Mouse (Mus musculus) heart, postnatal 14 days (tissue): Measurements from ENCODE around the gene Ambra1. TPM values are rescaled to one million over a fixed set of nuclear protein-coding genes. Genes with fewer than 3 reads are reported as not detected.
"Not testable (repeated sequence)": the region's sequence is repeated elsewhere in the genome, so short reads cannot be mapped to it uniquely, and the experiment has no call there.

Source experiments
- DNase-seq, 2 experiments: peaks; one replicate each; pipeline ENCODE4 v3.0.0; 2021 to 2022
- intact Hi-C: fragments of 180-260 bp; cut with DNase I; formaldehyde crosslinking; loops from one replicate; pipeline ENCODE4 v1.15.1; 2025
- long read RNA-seq, 2 experiments: library from polyadenylated mRNA; stranded (forward); transcript quantifications; one replicate each; pipeline ENCODE4 v2.0.0; 2021
- total RNA-seq, 2 experiments: library from RNA; stranded (reverse); gene quantifications; 2 replicates each; pipeline ENCODE4 v1.2.3; 2021

Ambra1 gene
- 10 to 100 TPM; 19.4 to 19.6 TPM for total RNA-seq
- long read RNA-seq, experiment 1, full-length matches to known transcripts, result 3 of 4 reads
- long read RNA-seq, experiment 1, partial matches to known transcripts, result 1 of 4 reads
- long read RNA-seq, experiment 1, other reads (novel, unspliced or antisense), result 0 of 4 reads
- long read RNA-seq, experiment 2, full-length matches to known transcripts, result 4 of 10 reads
- long read RNA-seq, experiment 2, partial matches to known transcripts, result 2 of 10 reads
- long read RNA-seq, experiment 2, other reads (novel, unspliced or antisense), result 4 of 10 reads

DNA sequence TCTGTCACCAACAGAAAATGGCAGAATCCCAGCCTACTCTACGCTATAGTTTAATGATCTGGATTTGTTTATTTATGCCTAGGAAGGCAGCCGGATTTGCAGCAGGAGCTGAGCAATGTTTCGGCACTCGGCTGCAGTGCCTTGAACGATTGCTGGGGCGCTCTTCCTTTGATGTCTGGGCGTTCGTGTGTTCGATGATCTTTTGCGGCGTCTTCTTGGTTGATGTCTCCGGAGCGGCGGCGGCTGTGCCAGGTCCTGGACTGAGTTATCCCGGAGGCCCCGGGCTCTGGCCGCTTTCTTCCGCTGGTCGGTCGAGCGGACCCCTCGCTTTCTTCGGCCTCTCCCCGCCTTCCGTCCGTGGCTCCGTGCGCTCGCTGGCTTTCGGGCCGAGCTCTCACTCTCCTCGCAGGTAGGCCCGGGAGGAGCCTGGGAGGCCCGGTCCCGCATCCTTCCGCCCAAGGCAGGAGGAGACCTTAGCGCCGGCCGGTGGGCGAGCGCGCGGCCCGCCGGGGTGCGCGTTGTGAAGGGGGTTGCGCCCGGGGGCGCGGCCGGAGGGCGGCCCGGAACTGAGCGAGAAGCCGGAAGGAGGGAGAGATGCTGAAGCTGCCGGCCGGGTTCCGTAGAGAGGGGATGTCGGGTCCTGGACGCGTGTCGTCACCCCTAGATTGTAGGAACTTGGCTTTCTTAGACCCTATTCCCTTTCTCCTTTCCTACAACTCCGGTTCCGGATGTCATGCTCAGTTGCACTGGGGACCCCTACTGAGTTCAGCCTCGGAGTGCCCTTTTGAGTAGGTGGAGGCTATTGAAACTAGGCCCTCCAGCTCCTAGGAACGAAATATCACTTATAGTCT, at the start of gene Ambra1:
Gene Ambra1, plus strand, starts transcription at position 164 of the 851 bp plus-strand sequence.
- intact Hi-C loops, result no loop called here
- peak; percentile 88 to 89 for DNase-seq

GRCm38 (mm10) chr2:91682850-91683249, 47.1 kb upstream of the Ambra1 start:
- intact Hi-C loops, result no loop called here

GRCm38 (mm10) chr2:91683919-91684318, 46.0 kb upstream of the Ambra1 start:
- intact Hi-C loops, result no loop called here
- no peak for DNase-seq

More at GRCm38 (mm10) chr2:91682850-91683249, 47.1 kb upstream of the Ambra1 start:
- peak; percentile 34 to 68 for DNase-seq

GRCm38 (mm10) chr2:91689452-91689851, 40.5 kb upstream of the Ambra1 start:
- DNase-seq, result peak; percentile 64 to 80
- intact Hi-C loops, result no loop called here

DNA sequence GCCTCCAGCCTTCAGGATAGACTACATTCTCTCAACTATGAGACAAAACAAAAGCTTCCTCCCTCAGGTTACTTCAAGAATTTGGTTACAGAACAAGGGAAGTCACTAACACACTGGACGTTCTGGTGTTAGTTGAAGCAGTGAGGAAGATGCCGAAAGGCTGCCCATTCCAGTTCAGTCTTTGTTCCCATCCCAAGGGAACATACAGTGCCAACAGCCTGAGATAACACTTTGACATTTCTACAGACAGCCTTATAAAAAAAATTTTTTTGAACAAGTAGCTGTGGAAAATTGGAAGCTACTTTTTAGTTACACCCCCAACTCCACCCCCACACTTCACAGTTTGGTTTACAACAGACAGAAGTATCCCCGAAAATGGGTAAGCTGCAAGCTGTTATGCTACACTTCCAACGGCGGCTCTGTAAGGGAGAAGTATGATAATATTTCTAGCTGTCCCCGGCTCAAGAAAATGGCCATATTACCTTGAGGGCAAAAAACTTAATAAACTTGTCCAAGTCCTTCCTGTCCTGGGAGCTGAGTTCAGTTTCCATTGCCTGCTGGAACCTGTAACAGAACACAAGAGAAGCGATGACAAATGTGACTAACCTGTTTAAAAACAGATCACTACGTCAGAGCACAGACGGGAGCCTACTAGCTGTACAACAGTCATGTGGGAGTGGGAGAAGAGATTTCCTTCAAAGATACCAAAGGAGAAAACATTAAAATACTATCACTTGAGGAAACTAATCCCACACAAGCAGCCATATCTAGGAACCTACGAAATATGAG, 34.3 kb upstream of the Ambra1 start:
- peak in 1 of 2 experiments; percentile 11 for DNase-seq
- intact Hi-C loops, result no loop called here

DNA sequence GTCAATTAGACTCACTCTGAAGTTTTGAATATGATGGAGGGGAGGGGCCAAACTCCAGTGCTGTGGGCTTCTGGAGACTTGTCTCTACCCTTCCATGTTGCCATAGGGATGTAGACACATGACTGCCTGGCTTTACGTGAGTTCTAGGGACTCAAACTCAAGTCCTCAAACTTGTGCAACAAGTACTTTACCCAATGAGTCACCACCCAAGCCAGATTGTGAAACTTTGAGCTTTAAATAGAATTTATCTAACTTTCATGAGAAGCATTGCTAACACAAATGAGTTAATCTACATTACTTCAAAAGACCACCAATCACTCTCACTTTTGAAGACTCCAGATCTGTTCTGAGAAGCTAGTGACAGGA, 33.7 kb upstream of the Ambra1 start:
- no peak for DNase-seq
- intact Hi-C loops, result no loop called here

GRCm38 (mm10) chr2:91699225-91699624, 30.7 kb upstream of the Ambra1 start:
- DNase-seq, result no peak

DNA sequence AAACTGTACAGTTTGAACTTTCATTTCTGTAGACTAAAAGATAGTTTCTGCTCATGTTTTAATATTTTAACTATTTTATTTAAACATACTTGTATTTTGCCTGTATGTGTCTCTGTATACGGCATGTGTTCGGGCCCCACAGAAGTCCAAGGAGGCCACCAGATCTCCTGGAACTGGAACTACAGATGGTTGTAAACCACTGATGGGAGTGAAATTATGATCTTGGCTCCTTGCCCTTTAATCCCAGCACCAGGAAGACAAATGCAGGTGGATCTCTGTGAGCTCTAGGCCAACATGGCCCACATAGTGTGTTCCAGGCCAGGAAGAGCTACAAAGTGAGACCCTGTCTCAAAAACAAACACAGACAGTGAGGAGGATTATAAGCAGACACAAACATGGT, 28.6 kb upstream of the Ambra1 start:
- DNase-seq, result no peak
- intact Hi-C loops, result no loop called here

More at GRCm38 (mm10) chr2:91699225-91699624, 30.7 kb upstream of the Ambra1 start:
- intact Hi-C loops, result no loop called here

DNA sequence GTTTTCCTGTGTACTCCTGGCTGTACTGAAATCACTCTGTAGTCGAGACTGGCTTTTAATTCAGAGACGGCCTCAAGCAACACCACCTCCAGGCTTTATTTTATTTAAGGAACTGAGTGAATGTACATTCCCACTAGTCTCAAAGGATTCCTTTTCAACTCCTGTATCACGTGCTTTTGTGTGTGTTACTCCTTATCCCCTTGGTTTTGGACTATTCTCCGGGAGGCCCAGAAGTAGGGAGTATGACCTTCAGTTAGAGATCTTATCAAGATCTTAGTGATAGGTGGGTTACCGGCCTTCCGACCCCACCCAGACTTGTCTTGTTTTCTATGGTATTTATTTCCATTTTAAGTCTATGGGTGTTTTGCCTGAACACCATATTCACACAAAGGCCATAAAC, 24.2 kb upstream of the Ambra1 start:
- DNase-seq, result no peak
- intact Hi-C loops, result no loop called here

DNA sequence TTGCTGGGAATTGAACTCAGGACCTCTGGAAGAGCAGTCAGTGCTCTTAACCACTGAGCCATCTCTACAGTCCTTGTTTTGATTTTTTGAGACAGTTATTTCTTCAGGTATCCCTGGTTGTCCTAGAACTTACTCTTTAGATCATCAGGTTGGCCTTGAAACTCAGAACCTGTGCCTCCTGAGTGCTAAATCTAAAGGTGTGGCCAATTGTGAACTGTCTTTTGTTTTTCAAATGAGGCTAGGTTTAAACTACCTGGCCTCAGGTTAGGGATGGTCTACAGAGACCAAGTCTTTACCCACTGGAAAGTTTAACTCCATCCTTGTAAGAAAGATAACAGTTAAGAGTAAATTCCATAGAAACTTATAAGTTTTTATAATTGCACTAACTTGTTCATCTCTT, 23.5 kb upstream of the Ambra1 start:
- no peak for DNase-seq
- intact Hi-C loops, result no loop called here

DNA sequence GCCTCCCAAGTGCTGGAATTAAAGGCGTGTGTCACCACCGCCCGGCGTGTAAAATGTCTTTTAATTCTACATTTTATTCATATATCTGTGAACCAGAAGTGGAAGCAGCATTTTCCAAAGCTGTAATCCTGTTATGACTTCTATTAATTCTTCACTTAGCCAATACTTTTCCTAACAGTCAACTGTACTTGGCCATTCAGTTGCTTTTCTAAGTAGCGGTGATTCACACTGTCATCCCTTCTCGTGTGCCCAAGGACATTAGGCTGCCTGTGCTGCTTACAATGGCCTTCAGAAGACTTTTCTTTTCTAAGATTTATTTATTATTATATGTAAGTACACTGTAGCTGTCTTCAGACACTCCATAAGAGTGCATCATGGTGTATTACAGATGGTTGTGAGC, 21.6 kb upstream of the Ambra1 start:
- no peak for DNase-seq
- intact Hi-C loops, result no loop called here

DNA sequence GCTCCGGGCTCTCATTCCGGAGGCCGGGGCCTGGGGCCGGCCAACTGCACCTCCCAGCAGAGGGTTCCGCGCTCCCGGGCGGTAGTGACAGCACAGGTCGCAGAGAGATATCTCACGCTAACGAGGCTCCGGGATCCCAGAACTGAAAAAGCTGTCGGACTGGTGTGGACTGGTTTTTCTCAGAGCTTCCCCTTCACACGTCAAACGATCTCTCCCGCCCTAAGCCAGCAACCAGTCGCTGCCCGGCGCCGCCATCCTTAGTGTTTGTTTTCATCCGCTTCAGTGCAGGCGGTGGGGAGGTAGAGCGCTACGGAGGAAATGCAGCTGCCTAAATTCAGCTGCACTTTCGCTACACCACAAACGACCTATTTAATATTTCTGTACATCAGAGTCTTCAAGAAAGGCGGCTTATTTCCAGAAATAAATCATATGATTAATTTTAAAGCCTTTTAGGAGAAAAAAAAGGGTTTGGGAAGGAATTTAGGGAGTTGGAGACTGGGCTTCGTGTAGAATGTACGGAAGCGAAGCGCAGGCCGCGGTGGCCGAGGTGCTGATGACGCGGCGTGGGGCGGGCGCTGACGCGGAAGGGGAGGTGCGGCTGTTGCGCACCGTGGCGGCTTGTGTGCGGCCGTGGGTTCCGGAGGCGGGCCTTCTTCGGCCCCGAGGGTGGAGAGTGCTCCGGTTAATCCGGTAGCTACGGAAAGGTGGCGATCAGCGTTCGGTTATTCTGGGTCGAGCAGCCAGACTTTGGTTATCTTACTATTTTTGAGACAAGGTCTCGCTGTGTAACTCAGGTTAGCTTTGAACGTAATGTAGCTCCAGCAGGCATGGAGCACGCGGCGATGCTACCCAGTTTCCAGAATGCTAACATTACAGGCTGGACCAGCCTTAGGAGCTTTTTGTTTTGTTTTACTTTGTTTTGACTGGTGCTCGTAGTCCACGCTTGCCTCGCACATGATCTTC, 19.4 kb upstream of the Ambra1 start, which contains the start of the genes Atg13 and Harbi1:
Gene Atg13, minus strand, starts transcription at position 305 of the 963 bp plus-strand sequence.
Gene Harbi1, plus strand, starts transcription at position 581 of the 963 bp plus-strand sequence.
- intact Hi-C loops, result no loop called here
- DNase-seq, result peak; percentile 94 to 96

DNA sequence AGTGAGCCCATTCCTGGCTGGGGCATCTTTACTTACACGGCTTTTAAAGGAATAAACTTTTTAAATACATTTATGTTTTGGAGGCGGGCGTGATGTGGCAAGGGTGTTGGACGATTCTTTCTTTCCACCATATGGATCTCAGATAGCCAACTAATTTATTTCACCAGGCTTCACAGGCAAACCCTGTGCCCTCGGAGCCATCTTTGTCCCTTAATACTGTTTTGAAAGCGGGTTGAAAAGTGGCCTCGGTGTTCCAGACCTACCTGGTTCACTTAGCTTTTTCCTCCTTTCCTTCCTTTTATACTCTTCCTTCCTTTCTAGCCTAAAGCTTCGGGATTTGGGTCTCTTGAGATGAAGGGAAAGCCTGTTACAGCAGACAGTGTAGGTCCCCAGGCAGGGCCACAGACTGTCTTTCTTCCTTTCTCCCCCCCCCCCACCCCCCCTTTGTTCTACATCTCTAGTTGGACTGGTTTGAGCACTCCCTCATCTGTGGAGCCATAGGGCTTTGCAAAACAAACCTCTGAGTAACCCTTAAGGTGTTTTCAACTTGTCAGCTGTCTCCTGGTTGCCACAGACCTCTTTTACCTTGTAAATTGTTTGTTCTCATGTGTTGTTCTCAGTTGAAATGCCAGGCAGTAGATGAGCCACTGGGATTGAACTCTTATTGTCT, 18.5 kb upstream of the Ambra1 start:
- no peak for DNase-seq
- intact Hi-C loops, result no loop called here

DNA sequence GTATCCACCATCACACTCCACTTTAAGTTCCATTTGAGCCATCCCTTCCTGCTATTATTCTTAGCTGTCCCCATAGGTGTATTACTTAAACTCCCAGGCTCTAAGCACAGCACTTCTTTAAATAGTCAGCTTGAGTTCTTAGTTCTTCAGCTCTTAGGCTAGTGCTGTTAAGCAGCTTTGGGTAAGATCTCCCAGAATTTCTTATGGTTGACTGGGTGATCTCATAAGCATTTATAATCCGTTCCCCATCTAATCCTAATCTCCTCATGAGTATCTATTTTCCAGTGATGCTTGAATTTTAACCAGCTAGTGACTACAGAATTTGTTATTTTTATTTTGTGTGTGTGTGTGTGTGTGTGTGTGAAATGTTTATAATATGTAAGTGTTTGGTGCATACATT, 15.0 kb upstream of the Ambra1 start:
- no peak for DNase-seq
- intact Hi-C loops, result no loop called here

- DNase-seq, result no peak
- intact Hi-C loops, result no loop called here
Observed at GRCm38 (mm10) chr2:91718276-91718675, 11.7 kb upstream of the Ambra1 start.

GRCm38 (mm10) chr2:91723382-91723781, 6.6 kb upstream of the Ambra1 start:
- DNase-seq, result no peak
- intact Hi-C loops, result no loop called here

- no peak for DNase-seq
- intact Hi-C loops, result no loop called here
Observed at GRCm38 (mm10) chr2:91723951-91724350, 6.0 kb upstream of the Ambra1 start.

DNA sequence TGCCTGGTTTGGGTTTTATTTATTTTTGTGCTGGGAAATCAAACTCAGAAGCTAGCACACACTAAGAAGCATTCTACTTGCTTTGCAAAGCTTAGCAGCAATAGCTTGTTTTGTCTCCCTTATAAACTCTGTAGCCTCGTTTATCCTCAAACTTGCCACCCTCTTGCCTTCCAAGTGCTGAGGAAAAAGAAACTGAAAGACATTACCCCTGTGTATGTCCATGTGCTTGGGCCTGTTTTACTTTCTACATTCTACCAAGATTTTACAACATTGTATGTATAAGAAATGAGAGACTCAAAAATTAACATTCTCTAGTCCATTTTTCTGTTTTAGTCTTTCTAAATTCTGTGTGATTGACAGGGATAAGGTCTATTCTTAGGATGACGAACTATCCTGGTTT, 5.2 kb upstream of the Ambra1 start:
- no peak for DNase-seq
- intact Hi-C loops, result no loop called here

DNA sequence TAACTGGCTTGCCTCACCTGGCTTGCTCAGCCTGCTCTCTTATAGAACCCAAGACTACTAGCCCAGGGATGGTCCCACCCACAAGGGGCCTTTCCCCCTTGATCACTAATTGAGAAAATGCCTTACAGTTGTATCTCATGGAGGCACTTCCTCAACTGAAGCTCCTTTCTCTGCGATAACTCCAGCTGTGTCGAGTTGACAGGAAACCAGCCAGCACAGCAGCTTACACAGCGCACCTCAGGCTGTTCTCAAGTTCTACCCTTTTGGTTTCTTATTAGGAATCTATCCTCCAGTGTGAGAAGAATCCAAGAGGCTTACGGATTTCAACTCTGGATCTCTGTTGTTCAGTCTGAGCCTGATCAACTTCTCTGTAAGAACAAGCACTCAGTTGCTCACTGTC, 4.5 kb upstream of the Ambra1 start:
- DNase-seq, intact Hi-C loops: not testable (repeated sequence)
